Mouse (Mus musculus) lung, embryonic 15.5 days (tissue): ENCODE data around the gene Nek6. TPM values are rescaled to one million over a fixed set of nuclear protein-coding genes. Genes with fewer than 3 reads are reported as not detected.
A peak's percentile ranks its signal among the peaks of the same experiment; 100 is the strongest.

ENCODE experiments used
- ATAC-seq: fragments of 200-750 bp; cut with Nextera tagmentation; 2 replicates; pipeline ENCODE4 v1.8.0; 2017; ENCODE audit warnings: moderate number of reproducible peaks, borderline replicate concordance; ENCODE audit not compliant: low FRiP score, low TSS enrichment; ENCODE audit errors: extremely low read depth
- H3K27ac ChIP-seq: fragments of 300-500 bp; sonication (generic); 2 replicates; pipeline ENCODE4 v1.5.1; 2015; ENCODE audit warnings: moderate library complexity, mild to moderate bottlenecking, inconsistent platforms
- H3K27me3 ChIP-seq: fragments of 300-500 bp; sonication (generic); 2 replicates; pipeline ENCODE4 v1.6.1; 2015; ENCODE audit warnings: inconsistent platforms
- H3K36me3 ChIP-seq: fragments of 300-500 bp; sonication (generic); 2 replicates; pipeline ENCODE4 v1.6.1; 2015; ENCODE audit warnings: inconsistent platforms
- H3K4me1 ChIP-seq: fragments of 300-500 bp; sonication (generic); 2 replicates; pipeline ENCODE4 v1.6.1; 2015; ENCODE audit warnings: inconsistent platforms
- H3K4me2 ChIP-seq: fragments of 300-500 bp; sonication (generic); 2 replicates; pipeline ENCODE4 v1.6.1; 2015; ENCODE audit warnings: inconsistent platforms, mild to moderate bottlenecking, moderate library complexity
- H3K4me3 ChIP-seq: fragments of 300-500 bp; sonication (generic); 2 replicates; pipeline ENCODE4 v1.5.1; 2015; ENCODE audit warnings: mild to moderate bottlenecking, inconsistent platforms
- H3K9ac ChIP-seq: fragments of 300-500 bp; sonication (generic); 2 replicates; pipeline ENCODE4 v1.6.1; 2015; ENCODE audit warnings: inconsistent platforms
- H3K9me3 ChIP-seq: fragments of 300-500 bp; sonication (generic); 2 replicates; pipeline ENCODE4 v1.6.1; 2016; ENCODE audit warnings: inconsistent platforms
- WGBS: fragments of 180-500 bp; shearing (Covaris S2); methylation state at CpG from one replicate; pipeline ENCODE4 v1.1.7; 2015; 5-methylcytosine and 5-hydroxymethylcytosine counted together
- polyA plus RNA-seq: library from polyadenylated mRNA; unstranded; fragments of >200 nt; fragmentation: Nextera tagmentation; extraction: Ambion mirVana; gene quantifications from 2 replicates; pipeline ENCODE4 v1.2.1, GENCODE M21; 2015

The Nek6 gene
- polyA plus RNA-seq, 1 experiment from 2014 or later: 129 TPM

DNA sequence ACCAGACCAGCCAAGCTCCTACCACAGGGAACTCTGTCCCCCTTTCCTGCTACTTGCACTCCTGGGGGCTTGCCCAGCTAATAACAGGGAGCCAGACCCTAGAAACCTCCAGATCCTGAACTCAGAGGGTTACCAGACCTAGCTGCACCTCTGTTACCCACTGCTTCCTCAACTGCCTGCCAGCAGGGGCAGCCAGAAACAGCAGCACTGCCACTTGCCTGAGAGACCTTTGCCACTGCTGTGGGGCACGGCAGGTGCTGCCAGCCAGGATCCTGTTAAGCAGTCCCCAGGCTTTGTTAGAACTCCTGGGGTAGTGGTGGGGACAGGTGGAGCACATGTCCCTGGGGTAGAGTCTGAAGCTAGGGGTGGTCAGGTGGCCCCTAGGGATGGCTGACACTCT lies 30.1 kb downstream of the Nek6 start:
- no peak for ATAC-seq
- Histone ChIP-seq H3K9ac (no peak overlapping the region), H3K4me2 (no peak overlapping the region), H3K36me3 (no peaks in the 10 kb centered on the region), H3K27me3 (no peaks in the 10 kb centered on the region), H3K27ac (no peak overlapping the region), H3K9me3 (no peaks in the 10 kb centered on the region), H3K4me3 (no peak overlapping the region), H3K4me1 (peaks cover 62% of the 10 kb centered on the region)
- 70% methylated on average over 1 of the region's 1 CpGs for WGBS

- H3K27me3 ChIP-seq: no peaks in the 10 kb centered on the region
- no peak overlapping the region for H3K4me3 ChIP-seq
- no peaks in the 10 kb centered on the region for H3K36me3 ChIP-seq
- H3K27ac ChIP-seq: no peak overlapping the region
- H3K4me2 ChIP-seq: no peak overlapping the region
- ATAC-seq: no peak
- H3K4me1 ChIP-seq: peaks cover 61% of the 10 kb centered on the region
- 19% methylated on average over 1 of the region's 1 CpGs for WGBS
- no peaks in the 10 kb centered on the region for H3K9me3 ChIP-seq
- H3K9ac ChIP-seq: no peak overlapping the region
Measured at GRCm38 (mm10) chr2:38542366-38542765, 30.9 kb downstream of the Nek6 start.

DNA sequence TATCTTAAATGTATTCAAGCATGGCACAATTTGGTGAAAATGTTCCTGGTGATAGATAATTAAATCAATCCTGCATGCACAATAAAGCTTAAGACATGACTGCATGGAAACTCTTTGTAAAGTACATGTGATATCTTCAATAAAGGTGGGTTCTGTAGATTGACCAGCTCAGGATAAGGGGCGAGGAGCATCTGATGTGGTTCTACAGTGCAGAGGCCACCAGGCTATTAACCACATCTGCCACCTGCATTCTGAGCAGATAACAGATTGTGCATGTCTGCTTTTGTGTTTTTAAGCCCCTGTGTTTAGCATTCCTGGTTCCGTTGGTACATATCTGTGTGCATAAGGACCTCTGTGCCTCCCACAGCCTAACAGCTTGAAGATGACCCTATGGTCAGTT lies 31.7 kb downstream of the Nek6 start:
- no peak overlapping the region for H3K9ac ChIP-seq
- 82% methylated on average over 2 of the region's 2 CpGs for WGBS
- no peak overlapping the region for H3K4me3 ChIP-seq
- H3K9me3 ChIP-seq: no peaks in the 10 kb centered on the region
- H3K27me3 ChIP-seq: no peaks in the 10 kb centered on the region
- no peaks in the 10 kb centered on the region for H3K36me3 ChIP-seq
- no peak for ATAC-seq
- H3K27ac ChIP-seq: no peak overlapping the region
- H3K4me2 ChIP-seq: no peak overlapping the region
- H3K4me1 ChIP-seq: peaks cover 53% of the 10 kb centered on the region

DNA sequence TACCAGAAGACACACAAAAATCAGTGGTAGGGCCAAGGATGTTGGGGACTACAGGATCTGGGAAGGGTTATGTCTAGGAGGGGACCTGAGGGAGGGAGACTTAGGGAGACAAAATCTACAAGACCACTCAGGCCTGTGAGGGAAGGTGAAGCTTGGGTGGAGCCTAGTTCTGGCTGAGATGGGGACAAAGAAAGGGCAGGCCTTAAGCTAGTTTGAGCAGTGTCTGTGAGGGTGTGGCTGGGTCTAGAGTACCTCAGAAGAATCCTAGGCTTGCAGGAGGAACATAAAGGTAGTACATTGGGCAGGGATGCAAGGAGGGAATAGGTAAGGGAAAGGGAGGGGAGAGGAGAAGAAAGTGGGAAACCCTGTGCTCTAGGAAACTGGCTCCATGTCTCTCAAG lies 32.9 kb downstream of the Nek6 start:
- peaks cover 44% of the 10 kb centered on the region for H3K4me1 ChIP-seq
- H3K27ac ChIP-seq: no peak overlapping the region; the same call in 1 of the 2 replicates
- no peak overlapping the region for H3K9ac ChIP-seq

GRCm38 (mm10) chr2:38544982-38545381 lies 33.5 kb downstream of the Nek6 start:
- Histone ChIP-seq H3K9me3 (no peaks in the 10 kb centered on the region), H3K27ac (no peak overlapping the region; the same call in 1 of the 2 replicates), H3K4me2 (no peak overlapping the region), H3K9ac (no peak overlapping the region), H3K27me3 (no peaks in the 10 kb centered on the region), H3K4me1 (peaks cover 39% of the 10 kb centered on the region), H3K36me3 (no peaks in the 10 kb centered on the region), H3K4me3 (no peak overlapping the region)
- ATAC-seq: no peak
- WGBS: 59% methylated on average over 6 of the region's 6 CpGs

More for the DNA sequence above, 32.9 kb downstream of the Nek6 start:
- no peak for ATAC-seq
- Histone ChIP-seq H3K4me3 (no peak overlapping the region), H3K27me3 (no peaks in the 10 kb centered on the region), H3K36me3 (no peaks in the 10 kb centered on the region), H3K9me3 (no peaks in the 10 kb centered on the region), H3K4me2 (no peak overlapping the region)

DNA sequence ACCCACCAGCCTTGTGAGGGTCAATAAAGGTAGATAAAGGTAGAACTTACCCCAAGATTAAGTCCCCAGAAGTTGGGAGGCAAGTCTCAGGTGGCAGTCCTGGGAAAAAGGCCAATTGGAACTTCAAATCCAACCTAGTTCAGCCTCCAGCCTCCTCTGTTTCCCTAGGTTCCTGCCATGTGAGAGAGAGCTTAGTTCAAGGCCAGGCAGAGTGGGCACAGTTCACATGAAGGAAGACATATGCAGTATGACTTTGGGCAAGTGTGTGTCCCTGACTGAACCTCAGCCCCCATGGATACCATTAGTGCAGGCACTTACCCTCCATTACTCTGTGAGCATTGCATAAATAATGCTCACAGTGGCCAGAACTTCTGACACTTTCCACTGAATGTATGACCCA lies 34.3 kb downstream of the Nek6 start:
- Histone ChIP-seq H3K27ac (peak overlapping the region; percentile 71), H3K9me3 (no peaks in the 10 kb centered on the region), H3K4me2 (no peak overlapping the region), H3K9ac (no peak overlapping the region), H3K4me1 (peaks cover 33% of the 10 kb centered on the region), H3K4me3 (no peak overlapping the region), H3K36me3 (no peaks in the 10 kb centered on the region), H3K27me3 (no peaks in the 10 kb centered on the region)
- ATAC-seq: no peak

DNA sequence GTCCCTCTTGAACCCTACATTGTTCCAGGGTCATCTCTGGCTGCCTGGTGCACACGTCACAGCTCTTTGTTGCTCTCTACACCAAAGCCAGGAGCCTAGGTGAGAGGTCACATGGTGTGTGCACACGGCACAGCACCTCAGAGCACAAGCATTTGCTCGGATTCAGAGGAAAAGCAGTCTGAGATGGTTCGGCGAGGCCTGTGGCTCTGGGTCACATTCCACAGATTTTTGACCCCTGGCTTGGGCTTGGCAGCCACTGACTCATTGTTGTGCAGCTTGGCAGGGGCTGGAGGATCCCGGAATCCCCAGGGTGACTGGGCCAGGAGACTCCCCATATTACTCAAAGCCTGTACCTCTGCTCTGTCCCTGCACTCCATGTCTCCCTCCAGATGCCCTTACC lies 34.8 kb downstream of the Nek6 start:
- Histone ChIP-seq H3K4me2 (no peak overlapping the region), H3K27me3 (no peaks in the 10 kb centered on the region), H3K36me3 (no peaks in the 10 kb centered on the region; the same call in 1 of the 2 replicates), H3K9ac (no peak overlapping the region), H3K4me3 (no peak overlapping the region), H3K9me3 (no peaks in the 10 kb centered on the region), H3K4me1 (peaks cover 33% of the 10 kb centered on the region), H3K27ac (peak overlapping the region; percentile 71)
- 14% methylated on average over 6 of the region's 6 CpGs for WGBS
- ATAC-seq: peak; percentile 69; the same call in 1 of the 2 replicates

- WGBS: 45% methylated on average over 5 of the region's 5 CpGs
- Histone ChIP-seq H3K27ac (peak overlapping the region; percentile 71; the same call in 1 of the 2 replicates), H3K36me3 (peaks cover 5% of the 10 kb centered on the region), H3K4me2 (no peak overlapping the region), H3K9ac (no peak overlapping the region), H3K4me1 (peaks cover 33% of the 10 kb centered on the region), H3K4me3 (no peak overlapping the region), H3K27me3 (no peaks in the 10 kb centered on the region), H3K9me3 (no peaks in the 10 kb centered on the region)
- no peak; the same call in 1 of the 2 replicates for ATAC-seq
Measured at GRCm38 (mm10) chr2:38546748-38547147, 35.3 kb downstream of the Nek6 start.

GRCm38 (mm10) chr2:38547793-38548517 lies 36.5 kb downstream of the Nek6 start:
- peaks cover 33% of the 10 kb centered on the region for H3K4me1 ChIP-seq
- H3K36me3 ChIP-seq: peaks cover 14% of the 10 kb centered on the region
- no peak overlapping the region for H3K27ac ChIP-seq
- no peak overlapping the region for H3K4me3 ChIP-seq
- WGBS: 67% methylated on average over 11 of the region's 11 CpGs
- H3K9ac ChIP-seq: no peak overlapping the region
- H3K9me3 ChIP-seq: no peaks in the 10 kb centered on the region
- no peak overlapping the region for H3K4me2 ChIP-seq
- no peak for ATAC-seq
- H3K27me3 ChIP-seq: no peaks in the 10 kb centered on the region

GRCm38 (mm10) chr2:38552004-38552443 lies 40.6 kb downstream of the Nek6 start:
- no peak overlapping the region for H3K4me3 ChIP-seq
- 91% methylated on average over 15 of the region's 15 CpGs for WGBS

DNA sequence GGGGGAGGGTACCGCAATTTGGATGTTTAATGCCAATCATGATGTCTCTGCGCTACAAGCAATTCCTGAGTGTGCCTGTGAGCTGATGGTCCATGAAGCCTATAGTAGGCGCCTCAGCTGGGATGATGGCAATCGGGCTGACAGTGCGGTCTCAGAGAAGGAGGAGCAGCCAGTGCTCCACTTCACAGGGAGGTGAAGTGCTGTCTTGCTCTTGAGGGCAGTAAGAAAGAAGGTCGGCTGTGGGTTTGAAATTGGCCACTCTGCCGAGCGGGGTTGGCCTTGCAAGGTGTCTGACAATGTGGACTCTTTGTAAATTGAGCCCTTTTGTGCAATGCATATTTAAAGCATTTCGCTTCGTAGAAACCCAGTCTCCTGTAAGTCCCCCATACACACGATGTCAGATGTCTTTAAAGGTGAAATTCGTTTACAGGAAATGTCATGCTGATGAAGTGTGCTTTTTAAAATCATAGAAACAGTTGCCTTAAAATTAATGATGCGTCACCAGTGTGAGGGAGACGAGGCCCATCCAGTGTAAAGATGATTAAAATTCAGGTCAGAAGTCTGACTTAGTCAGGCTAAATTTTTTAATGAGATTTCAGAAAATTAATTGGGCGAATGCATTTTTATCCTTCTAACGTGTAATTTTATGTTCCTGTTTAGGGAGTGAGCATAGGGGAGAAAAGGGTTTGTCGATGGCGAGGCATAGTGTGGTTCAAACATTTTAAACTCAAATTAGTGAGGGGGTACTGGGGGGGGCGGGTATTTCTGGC lies 43.0 kb downstream of the Nek6 start:
- Histone ChIP-seq H3K4me3 (no peak overlapping the region), H3K9me3 (no peaks in the 10 kb centered on the region), H3K27ac (no peak overlapping the region), H3K36me3 (peaks cover 25% of the 10 kb centered on the region), H3K27me3 (no peaks in the 10 kb centered on the region), H3K4me2 (no peak overlapping the region), H3K4me1 (peaks cover 16% of the 10 kb centered on the region; the same call in 1 of the 2 replicates), H3K9ac (no peak overlapping the region)
- 48% methylated on average over 19 of the region's 19 CpGs for whole genome bisulfite sequencing
- no peak for ATAC-seq

More at GRCm38 (mm10) chr2:38552004-38552443, 40.6 kb downstream of the Nek6 start:
- Histone ChIP-seq H3K4me2 (no peak overlapping the region), H3K27ac (no peak overlapping the region), H3K27me3 (no peaks in the 10 kb centered on the region), H3K36me3 (peaks cover 14% of the 10 kb centered on the region), H3K9ac (no peak overlapping the region), H3K9me3 (no peaks in the 10 kb centered on the region), H3K4me1 (peaks cover 19% of the 10 kb centered on the region)
- no peak for ATAC-seq

- no peak overlapping the region for H3K4me3 ChIP-seq
- H3K9ac ChIP-seq: no peak overlapping the region
- H3K4me2 ChIP-seq: no peak overlapping the region
- ATAC-seq: no peak
- H3K9me3 ChIP-seq: no peaks in the 10 kb centered on the region
- H3K27ac ChIP-seq: no peak overlapping the region
- H3K36me3 ChIP-seq: peaks cover 37% of the 10 kb centered on the region
- WGBS: 76% methylated on average over 4 of the region's 4 CpGs
- no peaks in the 10 kb centered on the region for H3K27me3 ChIP-seq
- peaks cover 16% of the 10 kb centered on the region; the same call in 1 of the 2 replicates for H3K4me1 ChIP-seq
Measured at GRCm38 (mm10) chr2:38555659-38556058, 44.2 kb downstream of the Nek6 start.
